Mouse (Mus musculus): Measurements from ENCODE around the gene Slc44a4.
"Not testable (repeated sequence)": the region's sequence is repeated elsewhere in the genome, so short reads cannot be mapped to it uniquely, and the experiment has no call there.

The Slc44a4 gene

DNA sequence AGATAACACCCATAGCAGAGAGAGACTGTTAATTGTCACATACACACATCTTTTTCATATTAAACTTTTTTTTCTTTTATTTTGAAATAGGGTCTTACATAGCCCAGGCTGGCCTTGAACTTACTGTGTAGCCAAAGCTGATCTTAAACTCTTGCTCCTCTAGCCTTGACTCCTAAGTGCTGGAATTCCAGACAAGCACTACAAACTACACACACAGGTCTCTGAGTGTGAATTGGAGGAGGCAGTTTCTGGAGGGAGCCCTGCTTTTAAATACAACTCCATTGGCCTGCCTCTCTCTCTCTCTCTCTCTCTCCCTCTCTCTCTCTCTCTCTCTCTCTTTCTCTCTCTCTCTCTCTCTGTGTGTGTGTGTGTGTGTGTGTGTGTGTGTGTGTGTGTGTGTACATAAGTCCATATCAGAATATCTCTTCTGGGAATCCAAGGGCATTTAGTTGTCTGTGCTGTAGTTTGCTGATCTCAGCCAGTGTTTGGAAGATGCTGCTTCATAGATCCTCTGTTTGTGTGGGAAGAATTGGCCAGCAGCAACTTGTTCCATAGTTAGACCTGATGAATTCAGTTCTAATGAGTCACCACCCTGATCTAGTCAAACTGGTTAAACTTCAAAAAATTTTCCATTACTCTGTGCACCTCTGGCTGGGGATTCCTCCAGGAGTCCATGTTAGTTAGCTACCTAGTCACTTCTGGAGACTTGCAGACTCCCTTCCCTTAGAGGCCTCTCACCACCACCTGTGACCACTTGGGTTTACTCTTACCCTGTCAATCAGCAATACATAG is 46.6 kb downstream of the Slc44a4 start:
- in situ Hi-C loops (cut with MboI), result no loop called here

DNA sequence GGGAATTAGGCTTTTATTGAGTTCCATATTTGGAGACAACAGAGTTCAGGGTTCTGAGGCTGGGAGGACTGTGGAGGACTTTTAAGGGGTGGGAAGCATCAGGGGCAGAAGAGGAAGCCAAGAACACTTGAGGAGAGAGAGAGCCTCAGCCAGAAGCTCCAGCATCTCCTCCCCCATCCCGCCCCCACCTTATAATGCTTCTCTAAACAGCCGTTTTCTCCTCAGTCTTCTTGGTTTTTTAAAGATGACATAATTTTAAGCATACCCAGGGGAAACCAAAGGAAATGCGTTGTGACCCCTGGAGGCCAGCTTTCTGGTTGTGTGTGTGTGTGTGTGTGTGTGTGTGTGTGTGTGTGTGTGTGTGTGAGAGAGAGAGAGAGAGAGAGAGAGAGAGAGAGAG is 47.9 kb downstream of the Slc44a4 start:
- in situ Hi-C loops (cut with MboI), result no loop called here

DNA sequence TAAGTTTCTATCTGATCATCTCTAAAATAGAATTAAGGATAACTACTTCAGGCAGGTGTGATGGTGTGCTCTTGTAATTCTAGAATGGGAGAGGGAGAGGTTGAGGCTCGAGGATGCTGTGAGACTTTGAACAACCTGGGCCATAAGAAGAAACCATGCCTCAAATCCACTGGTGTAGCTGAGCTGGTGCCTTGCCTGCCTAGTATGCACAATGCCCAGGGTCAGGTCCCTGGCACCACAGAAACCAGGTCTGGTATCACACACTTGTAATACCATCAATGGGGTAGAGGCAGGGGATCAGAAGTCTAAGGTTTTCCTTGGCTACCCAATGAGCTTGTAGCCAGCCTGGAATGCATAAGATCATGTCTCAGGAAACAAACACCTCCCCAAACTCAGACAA is 48.6 kb downstream of the Slc44a4 start:
- in situ Hi-C loops (cut with MboI), result no loop called here

DNA sequence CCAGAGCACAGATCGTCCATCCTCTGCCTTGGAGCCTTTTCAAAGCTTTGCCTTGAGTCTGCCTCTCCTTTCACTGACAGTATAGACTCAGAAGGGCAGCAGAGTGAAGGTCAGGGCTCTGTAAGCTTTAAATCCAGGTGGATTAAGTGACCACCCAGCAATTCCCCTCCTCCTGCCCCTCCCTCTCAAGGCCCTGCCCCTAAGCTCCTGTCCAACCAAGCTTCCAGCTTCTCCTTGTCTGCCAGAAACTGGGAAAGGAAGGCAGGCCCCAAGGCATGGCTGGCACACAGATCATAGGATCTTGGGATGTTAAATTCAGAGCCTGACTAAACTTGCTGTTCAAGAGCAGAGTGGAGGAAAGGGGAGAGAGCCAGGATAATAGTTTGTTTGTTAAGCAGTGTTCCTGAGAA is 50.4 kb downstream of the Slc44a4 start:
- in situ Hi-C loops (cut with MboI), result no loop called here

DNA sequence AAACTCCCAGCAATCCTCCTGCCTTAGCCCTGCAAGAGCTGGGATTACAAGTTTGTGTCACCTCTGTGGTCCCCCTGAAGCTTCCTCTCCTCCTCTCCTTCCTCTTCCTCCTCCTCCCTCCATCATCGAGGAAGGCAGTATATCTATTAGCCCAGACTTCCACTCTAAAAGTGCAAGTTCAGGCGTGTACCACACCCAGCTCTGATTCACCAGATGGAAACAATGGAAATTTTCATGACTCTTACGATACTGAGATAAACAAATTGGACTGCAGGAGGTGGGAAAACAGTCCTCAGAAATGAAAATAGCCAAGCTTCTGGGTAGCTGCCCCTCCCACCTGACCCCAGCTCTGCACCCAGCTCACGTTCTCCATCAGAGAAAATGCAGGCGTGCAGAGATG is 51.4 kb downstream of the Slc44a4 start:
- in situ Hi-C loops (cut with MboI), result no loop called here

DNA sequence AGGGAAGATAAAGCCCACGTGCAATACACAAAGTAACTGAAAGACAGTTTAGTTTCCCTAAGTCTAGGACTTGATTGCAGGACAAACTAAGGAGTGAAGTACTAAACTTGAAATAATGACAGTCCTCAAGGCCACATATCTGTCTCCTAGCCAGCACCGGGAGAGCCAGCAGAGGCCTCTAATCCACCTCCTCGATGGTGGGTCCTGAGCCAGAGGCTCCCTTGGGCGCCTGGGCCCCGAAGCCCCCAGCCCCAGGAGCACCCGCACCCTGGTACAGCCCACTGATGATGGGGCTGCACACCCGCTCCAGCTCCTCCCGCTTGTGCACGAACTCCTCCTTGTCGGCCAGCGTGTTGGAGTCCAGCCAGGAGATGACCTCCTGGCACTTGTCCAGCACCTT is 55.6 kb downstream of the Slc44a4 start, which contains the start of gene Gm20481:
Gm20481 (plus strand) TSS at position 91 of the 400 bp plus-strand sequence.
- in situ Hi-C loops (cut with MboI), result not testable (repeated sequence)

DNA sequence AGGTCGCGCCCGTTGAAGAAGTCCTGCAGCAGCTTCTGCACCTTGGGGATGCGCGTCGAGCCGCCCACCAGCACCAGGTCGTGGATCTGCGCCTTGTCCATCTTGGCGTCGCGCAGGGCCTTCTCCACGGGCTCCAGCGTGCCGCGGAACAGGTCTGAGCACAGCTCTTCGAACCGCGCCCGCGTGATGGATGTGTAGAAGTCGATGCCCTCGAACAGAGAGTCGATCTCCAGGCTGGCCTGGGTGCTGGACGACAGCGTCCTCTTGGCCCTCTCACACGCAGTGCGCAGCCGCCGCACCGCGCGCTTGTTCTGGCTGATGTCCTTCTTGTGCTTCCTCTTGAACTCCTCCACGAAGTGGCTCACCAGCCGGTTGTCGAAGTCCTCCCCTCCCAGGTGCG is 56.6 kb downstream of the Slc44a4 start:
- in situ Hi-C loops (cut with MboI), result not testable (repeated sequence)

DNA sequence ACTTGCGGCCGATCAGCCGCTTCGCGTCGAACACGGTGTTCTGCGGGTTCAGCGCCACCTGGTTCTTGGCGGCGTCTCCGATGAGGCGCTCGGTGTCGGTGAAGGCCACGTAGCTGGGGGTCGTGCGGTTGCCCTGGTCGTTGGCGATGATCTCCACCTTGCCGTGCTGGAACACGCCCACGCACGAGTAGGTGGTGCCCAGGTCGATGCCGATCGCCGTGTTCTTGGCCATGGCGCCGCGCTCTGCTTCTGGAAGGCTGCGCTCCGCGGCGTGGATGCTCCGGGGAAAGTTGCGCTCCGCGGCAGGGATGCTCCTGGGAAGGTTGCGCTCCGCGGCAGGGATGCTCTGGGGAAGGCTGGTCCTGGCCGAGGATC is 57.4 kb downstream of the Slc44a4 start:
- in situ Hi-C loops (cut with MboI), result not testable (repeated sequence)

DNA sequence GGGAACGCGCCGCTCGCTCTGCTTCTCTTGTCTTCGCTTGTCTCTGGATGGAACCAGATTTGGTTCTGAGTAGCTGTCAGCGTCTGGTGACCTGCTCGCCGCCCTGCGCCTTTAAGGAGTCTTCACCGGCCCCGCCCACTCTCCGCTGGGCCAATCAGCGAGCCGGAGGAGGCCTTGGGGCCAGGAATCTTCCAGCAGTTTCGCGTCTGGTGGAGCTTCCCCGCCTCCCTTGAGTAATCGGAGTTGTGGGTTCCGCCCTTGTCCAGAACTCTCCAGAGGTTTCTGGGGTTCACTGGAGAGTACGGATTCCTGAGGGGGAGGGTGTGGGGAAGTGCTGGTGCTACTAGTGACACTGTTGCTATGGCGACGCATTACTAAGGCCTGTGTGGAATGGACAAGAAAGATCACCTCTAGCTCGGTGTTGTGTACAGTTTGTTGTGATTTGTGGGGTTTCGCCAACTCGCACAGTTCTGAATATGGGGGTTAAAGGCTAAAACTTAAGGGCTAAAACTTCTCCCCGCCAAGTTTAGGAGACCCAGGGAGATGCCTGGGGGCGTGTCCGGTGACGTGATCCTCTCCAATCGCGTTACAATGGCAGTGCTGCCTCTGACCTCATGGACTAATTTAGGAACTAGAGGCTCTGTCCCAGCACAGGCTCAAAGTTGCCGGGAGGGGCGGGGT is 57.9 kb downstream of the Slc44a4 start, which contains the start of the genes Hspa1a and Hspa1l:
Hspa1a (minus strand) TSS at position 88 of the 681 bp plus-strand sequence.
Hspa1l (plus strand) TSS at position 635 of the 681 bp plus-strand sequence.
- in situ Hi-C loops (cut with MboI), result not testable (repeated sequence)

DNA sequence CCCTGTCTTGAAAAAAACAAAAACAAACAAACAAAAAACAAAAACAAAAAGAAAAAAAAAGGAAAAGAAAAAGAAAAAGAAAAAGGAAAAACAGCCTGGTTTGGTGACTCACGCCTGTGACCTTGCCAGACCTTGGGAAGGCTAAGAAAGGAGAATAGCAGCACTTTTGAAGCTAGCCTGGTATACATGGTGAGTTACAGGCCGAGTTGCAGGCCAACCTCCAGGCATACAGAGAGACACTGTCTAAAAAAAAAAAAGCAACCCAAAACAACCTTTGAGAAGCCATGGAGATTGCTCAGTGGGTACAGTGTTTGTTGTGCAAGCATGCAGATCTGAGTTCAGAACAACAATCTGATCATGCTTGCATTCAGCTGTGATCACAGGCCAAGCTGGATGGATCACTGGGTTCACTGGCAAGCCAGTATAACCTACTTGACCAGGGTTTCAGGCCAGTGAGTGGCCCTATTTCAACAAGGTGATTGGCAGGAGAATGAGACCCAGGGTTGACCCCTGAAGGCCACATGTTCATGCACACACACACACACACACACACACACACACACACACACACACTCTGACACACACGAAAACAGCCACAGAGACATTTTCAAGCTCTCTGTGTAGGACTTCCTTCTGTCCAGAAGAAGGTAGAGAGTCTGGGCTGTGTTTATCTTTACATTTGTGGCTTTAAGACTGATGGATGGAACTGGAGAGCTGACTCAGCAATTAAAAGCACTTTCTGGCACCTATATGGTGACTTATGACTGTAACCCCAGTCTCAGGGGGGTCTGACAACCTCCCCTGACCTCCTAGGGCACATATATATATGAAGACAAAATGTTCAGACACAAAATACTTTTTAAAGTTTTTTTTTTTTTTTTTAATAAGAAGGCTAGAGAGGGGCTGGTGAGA is 61.6 kb downstream of the Slc44a4 start:
- in situ Hi-C loops (cut with MboI), result no loop called here

DNA sequence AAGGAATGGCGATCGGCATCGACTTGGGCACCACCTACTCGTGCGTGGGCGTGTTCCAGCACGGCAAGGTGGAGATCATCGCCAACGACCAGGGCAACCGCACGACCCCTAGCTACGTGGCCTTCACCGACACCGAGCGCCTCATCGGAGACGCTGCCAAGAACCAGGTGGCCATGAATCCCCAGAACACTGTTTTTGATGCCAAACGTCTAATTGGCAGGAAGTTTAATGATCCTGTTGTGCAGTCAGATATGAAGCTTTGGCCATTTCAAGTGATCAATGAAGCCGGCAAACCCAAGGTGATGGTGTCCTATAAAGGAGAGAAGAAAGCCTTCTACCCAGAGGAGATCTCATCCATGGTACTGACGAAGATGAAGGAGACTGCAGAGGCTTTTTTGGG is 62.7 kb downstream of the Slc44a4 start:
- in situ Hi-C loops (cut with MboI), result no loop called here

DNA sequence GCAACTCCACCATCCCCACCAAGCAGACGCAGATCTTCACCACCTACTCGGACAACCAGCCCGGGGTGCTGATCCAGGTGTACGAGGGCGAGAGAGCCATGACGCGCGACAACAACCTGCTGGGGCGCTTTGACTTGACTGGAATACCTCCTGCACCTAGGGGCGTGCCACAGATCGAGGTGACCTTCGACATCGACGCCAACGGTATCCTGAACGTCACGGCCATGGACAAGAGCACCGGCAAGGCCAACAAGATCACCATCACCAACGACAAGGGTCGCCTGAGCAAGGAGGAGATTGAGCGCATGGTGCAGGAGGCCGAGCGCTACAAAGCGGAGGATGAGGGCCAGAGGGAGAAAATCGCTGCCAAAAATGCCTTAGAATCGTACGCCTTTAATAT is 64.0 kb downstream of the Slc44a4 start:
- in situ Hi-C loops (cut with MboI), result no loop called here

DNA sequence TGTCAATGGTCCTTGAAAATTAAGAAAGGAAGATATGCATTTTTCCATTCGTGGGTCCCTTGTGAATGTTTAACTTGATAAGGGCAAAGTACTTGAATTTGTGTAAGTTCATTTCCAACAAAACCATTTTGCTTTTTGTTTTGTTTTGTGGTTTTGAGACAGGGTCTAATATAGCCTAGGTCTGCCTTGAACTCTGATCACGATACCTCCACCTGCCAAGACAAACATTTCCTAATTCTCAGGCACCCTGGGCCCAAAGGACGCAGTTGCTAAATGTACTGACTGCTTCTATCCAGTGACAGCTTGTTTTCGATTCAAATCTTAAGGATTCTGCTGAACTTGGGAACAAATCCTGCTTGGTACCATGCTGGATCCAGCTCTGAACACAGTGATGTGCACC is 65.4 kb downstream of the Slc44a4 start:
- in situ Hi-C loops (cut with MboI), result no loop called here

Data from mature B cell (primary cell).